Mouse (Mus musculus): Measurements from ENCODE around the gene Lingo2. TPM values are rescaled to one million over a fixed set of nuclear protein-coding genes. Genes with fewer than 3 reads are reported as not detected.

Lingo2 gene
- polyA plus RNA-seq, 1 experiment from 2014 or later: 0.54 TPM

DNA sequence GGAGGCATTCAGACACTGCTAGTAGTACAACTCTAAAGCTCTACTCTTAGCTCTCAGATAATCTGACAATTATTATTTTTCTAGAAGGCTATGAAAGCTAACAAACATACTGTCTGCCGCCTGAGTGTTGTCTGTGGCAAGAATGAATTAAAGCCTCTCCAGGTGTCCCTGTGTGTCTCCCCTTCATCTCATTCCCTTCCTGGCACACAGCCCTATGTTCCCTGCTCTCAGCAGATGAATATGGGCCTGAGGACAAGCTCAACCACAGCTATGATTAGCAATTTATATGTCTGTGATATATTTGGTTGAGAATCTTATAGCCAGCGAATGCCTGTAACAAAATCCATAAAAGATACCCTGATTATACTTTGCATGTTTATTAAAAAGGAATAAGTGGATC is 220.9 kb downstream of the Lingo2 start:
- WGBS: 84% methylated on average over 2 of the region's 2 CpGs
- DNase-seq (ENCODE audit: low spot score): no peak
- no peaks in the 10 kb centered on the region for H3K27me3 ChIP-seq (ENCODE audit: low read depth, poor library complexity, severe bottlenecking)
- H3K9me3 ChIP-seq (replicated peaks): no peaks in the 10 kb centered on the region
- H3K27ac ChIP-seq: no peak overlapping the region
- no peak overlapping the region for H3K4me3 ChIP-seq
- no peaks in the 10 kb centered on the region for H3K4me1 ChIP-seq
- no peaks in the 10 kb centered on the region for H3K36me3 ChIP-seq

DNA sequence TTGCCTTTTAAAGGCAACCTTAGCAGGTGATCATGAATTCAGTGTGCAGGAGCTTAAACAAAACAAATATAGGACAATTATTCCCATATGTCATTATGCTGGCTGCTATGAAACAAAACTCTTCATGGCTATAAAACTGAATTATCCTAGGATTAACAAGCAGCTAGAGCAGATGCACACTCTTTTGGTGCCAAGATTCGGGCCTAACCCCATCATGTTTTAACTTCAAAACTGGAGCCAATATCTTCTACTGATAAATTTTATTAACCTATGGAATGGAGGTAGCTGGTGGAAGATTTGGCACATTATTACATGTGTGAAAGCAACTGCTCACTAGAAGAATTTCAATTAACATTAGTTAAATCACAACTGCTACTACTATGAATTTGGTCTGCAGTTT is 235.1 kb downstream of the Lingo2 start:
- Histone ChIP-seq H3K27ac (no peak overlapping the region), H3K27me3 (ENCODE audit: low read depth, poor library complexity, severe bottlenecking) (no peaks in the 10 kb centered on the region), H3K9me3 (replicated peaks) (no peaks in the 10 kb centered on the region), H3K36me3 (no peaks in the 10 kb centered on the region), H3K4me3 (no peak overlapping the region), H3K4me1 (no peaks in the 10 kb centered on the region)
- WGBS: 93% methylated on average over 1 of the region's 1 CpGs
- DNase-seq (ENCODE audit: low spot score): no peak

- Histone ChIP-seq H3K4me3 (no peak overlapping the region), H3K4me1 (no peaks in the 10 kb centered on the region), H3K27me3 (ENCODE audit: low read depth, poor library complexity, severe bottlenecking) (no peaks in the 10 kb centered on the region), H3K36me3 (no peaks in the 10 kb centered on the region), H3K27ac (no peak overlapping the region), H3K9me3 (replicated peaks) (no peaks in the 10 kb centered on the region)
- DNase-seq (ENCODE audit: low spot score): no peak
- 90% methylated on average over 3 of the region's 3 CpGs for WGBS
Observed at GRCm38 (mm10) chr4:36698888-36699287, 252.7 kb downstream of the Lingo2 start.

DNA sequence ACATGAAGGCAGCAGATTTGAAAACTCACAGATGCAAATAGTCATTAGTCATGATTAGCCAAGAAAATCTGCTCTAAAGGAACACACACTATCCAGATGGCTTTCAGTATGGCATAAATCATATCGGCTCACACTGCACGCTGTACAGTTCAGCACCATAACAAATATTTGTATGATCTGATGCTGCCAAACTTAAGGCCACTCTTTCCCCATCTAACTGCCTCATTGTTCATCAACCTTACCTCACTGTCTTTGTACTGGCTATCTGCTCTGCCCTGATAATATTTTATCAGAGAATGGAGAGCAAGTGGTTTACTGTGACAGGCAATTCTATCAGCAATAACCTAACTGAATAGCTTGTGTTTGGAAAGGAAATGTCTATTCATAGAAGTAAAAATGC is 254.7 kb downstream of the Lingo2 start:
- WGBS: 86% methylated on average over 2 of the region's 2 CpGs
- no peak for DNase-seq (ENCODE audit: low spot score)
- H3K4me1 ChIP-seq: no peaks in the 10 kb centered on the region

DNA sequence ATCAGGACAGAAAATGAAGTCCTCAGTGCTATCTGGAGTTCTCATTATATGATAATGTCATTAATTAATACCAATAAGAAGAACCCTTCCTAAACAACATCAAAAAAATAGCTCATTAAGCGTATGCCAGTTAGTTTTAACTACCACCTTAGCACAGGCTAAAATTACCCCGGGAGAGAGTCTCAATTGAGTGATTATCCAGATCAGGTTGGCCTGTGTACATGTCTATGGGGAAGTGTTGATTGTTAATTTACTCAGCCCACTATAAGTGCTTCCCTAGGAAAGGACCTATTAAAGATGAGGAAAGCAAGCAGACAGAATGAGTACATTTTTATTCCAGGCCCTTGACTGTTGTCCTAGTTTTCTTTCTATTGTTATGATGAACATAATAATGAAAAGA is 291.6 kb downstream of the Lingo2 start:
- no peak for DNase-seq (ENCODE audit: low spot score)
- H3K4me3 ChIP-seq: no peak overlapping the region
- no peaks in the 10 kb centered on the region for H3K36me3 ChIP-seq
- H3K27ac ChIP-seq: no peak overlapping the region
- H3K9me3 ChIP-seq (replicated peaks): no peaks in the 10 kb centered on the region
- no peaks in the 10 kb centered on the region for H3K27me3 ChIP-seq (ENCODE audit: low read depth, poor library complexity, severe bottlenecking)
- no peaks in the 10 kb centered on the region for H3K4me1 ChIP-seq
- WGBS: 86% methylated on average over 2 of the region's 2 CpGs

More for the DNA sequence above, 254.7 kb downstream of the Lingo2 start:
- Histone ChIP-seq H3K27ac (no peak overlapping the region), H3K9me3 (replicated peaks) (no peaks in the 10 kb centered on the region), H3K36me3 (no peaks in the 10 kb centered on the region), H3K27me3 (ENCODE audit: low read depth, poor library complexity, severe bottlenecking) (no peaks in the 10 kb centered on the region), H3K4me3 (no peak overlapping the region)

GRCm38 (mm10) chr4:36647753-36648152 is 303.8 kb downstream of the Lingo2 start:
- Histone ChIP-seq H3K27ac (no peak overlapping the region), H3K36me3 (no peaks in the 10 kb centered on the region), H3K9me3 (replicated peaks) (no peaks in the 10 kb centered on the region), H3K27me3 (ENCODE audit: low read depth, poor library complexity, severe bottlenecking) (no peaks in the 10 kb centered on the region), H3K4me1 (no peaks in the 10 kb centered on the region), H3K4me3 (no peak overlapping the region)
- no peak for DNase-seq (ENCODE audit: low spot score)

GRCm38 (mm10) chr4:36635666-36636065 is 315.9 kb downstream of the Lingo2 start:
- no peaks in the 10 kb centered on the region for H3K36me3 ChIP-seq
- no peak overlapping the region for H3K4me3 ChIP-seq
- H3K4me1 ChIP-seq: no peaks in the 10 kb centered on the region
- WGBS: 92% methylated on average over 2 of the region's 2 CpGs
- no peak for DNase-seq (ENCODE audit: low spot score)
- no peaks in the 10 kb centered on the region for H3K9me3 ChIP-seq (replicated peaks)
- H3K27ac ChIP-seq: no peak overlapping the region
- no peaks in the 10 kb centered on the region for H3K27me3 ChIP-seq (ENCODE audit: low read depth, poor library complexity, severe bottlenecking)

DNA sequence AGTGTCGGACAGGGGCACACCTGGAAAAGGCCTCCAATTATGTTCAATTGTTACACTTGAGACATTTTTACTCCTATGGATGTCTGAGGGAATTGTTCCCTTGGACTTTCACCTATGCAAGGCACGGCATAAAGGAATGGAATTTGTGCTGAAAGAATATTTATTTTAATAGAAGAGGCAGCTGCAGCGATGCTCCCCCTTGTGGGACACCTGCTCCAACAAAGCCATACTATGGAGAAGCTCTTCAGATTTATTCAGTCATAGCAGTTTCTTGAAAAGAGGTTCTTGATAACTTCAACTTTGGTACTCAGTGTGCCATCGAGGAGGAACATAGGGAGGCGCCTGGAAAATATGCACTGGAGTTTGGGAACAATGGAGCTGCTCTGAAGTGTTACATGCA is 374.7 kb downstream of the Lingo2 start:
- H3K36me3 ChIP-seq: no peaks in the 10 kb centered on the region
- no peak overlapping the region for H3K4me3 ChIP-seq
- H3K9me3 ChIP-seq (replicated peaks): no peaks in the 10 kb centered on the region
- DNase-seq (ENCODE audit: low spot score): no peak
- H3K4me1 ChIP-seq: no peaks in the 10 kb centered on the region
- H3K27ac ChIP-seq: no peak overlapping the region
- no peaks in the 10 kb centered on the region for H3K27me3 ChIP-seq (ENCODE audit: low read depth, poor library complexity, severe bottlenecking)
- WGBS: 85% methylated on average over 5 of the region's 5 CpGs

DNA sequence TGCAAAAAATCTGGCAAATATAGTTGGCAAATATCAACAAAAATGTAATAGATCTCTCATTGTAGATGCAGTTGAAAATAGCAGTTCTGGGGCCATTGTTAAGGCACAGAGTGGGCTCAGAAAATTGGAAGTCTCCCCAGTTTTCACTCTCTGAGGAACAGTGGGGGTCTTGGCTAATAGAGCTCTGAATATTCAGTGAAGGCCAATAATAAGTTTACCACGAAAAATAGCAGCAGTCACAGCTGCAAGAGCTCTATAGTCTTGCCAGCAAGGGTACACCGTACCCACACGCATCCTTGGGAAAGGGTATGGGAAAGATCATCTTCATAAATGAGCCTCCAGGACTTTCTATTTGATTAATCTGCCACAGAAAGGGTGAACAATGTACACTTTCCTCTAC is 375.3 kb downstream of the Lingo2 start:
- Histone ChIP-seq H3K27ac (no peak overlapping the region), H3K9me3 (replicated peaks) (no peaks in the 10 kb centered on the region), H3K36me3 (no peaks in the 10 kb centered on the region), H3K27me3 (ENCODE audit: low read depth, poor library complexity, severe bottlenecking) (no peaks in the 10 kb centered on the region), H3K4me1 (no peaks in the 10 kb centered on the region), H3K4me3 (no peak overlapping the region)
- DNase-seq (ENCODE audit: low spot score): no peak
- 83% methylated on average over 3 of the region's 3 CpGs for WGBS

DNA sequence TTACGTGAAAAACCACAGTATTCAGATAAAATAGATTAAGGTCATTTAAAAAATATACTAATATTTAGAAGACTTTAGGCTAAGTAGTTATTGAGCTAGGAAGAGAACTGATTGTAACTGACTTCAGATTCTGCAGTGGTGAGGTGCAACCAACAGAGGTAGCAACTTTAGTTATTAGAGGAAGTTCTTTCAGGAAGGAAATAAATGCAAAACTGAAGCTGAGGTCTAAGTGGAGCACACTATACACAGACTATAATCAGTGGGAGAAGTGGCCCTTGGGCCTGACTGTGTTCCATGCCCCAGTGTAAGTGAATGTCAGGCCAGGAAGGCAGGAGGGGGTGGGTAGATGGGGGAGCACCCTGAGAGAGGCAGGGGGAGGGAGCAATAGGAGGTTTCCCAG is 385.0 kb downstream of the Lingo2 start:
- Histone ChIP-seq H3K27me3 (ENCODE audit: low read depth, poor library complexity, severe bottlenecking) (no peaks in the 10 kb centered on the region), H3K9me3 (replicated peaks) (no peaks in the 10 kb centered on the region), H3K36me3 (no peaks in the 10 kb centered on the region), H3K4me1 (no peaks in the 10 kb centered on the region), H3K27ac (no peak overlapping the region), H3K4me3 (no peak overlapping the region)
- 92% methylated on average over 1 of the region's 1 CpGs for WGBS
- no peak for DNase-seq (ENCODE audit: low spot score)

GRCm38 (mm10) chr4:36560997-36561396 is 390.6 kb downstream of the Lingo2 start:
- no peaks in the 10 kb centered on the region for H3K4me1 ChIP-seq
- no peak overlapping the region for H3K27ac ChIP-seq
- WGBS: 85% methylated on average over 1 of the region's 1 CpGs
- H3K9me3 ChIP-seq (replicated peaks): no peaks in the 10 kb centered on the region
- no peaks in the 10 kb centered on the region for H3K27me3 ChIP-seq (ENCODE audit: low read depth, poor library complexity, severe bottlenecking)
- DNase-seq (ENCODE audit: low spot score): no peak
- no peaks in the 10 kb centered on the region for H3K36me3 ChIP-seq
- no peak overlapping the region for H3K4me3 ChIP-seq

DNA sequence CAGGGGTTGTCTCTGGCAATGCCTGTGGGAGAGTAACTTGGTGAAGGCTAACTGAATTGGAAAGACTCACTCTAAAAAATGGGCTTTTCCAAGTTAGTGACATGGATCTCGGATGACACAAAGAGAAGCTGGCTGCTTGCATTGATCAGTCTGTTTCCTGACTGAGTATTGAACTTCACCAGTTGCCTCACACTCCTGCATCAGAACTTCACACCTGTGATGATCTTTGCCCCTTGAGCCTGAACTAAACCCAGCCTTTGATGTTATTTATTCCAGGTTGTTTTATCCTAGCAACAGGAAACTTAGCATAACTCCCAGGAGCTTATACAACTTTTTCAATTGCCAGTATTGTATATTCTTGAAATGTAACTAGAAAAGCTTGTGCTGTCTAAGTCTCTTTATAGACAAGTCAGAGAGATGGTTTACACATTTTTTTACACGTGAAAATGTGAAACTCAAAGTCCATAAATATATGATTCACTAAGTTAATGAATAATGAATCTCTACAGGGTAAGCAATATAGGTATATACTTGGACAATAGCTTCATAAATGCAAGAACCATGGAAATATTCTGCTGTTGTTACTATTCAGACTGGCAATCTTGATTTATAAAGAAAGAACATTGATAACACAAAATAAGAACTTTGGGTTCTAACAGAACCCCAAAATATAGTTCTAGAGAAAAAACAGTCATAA is 410.7 kb downstream of the Lingo2 start:
- 66% methylated on average over 2 of the region's 2 CpGs for WGBS
- Histone ChIP-seq H3K4me1 (no peaks in the 10 kb centered on the region), H3K36me3 (no peaks in the 10 kb centered on the region), H3K9me3 (replicated peaks) (no peaks in the 10 kb centered on the region), H3K27ac (no peak overlapping the region), H3K4me3 (no peak overlapping the region), H3K27me3 (ENCODE audit: low read depth, poor library complexity, severe bottlenecking) (no peaks in the 10 kb centered on the region)
- no peak for DNase-seq (ENCODE audit: low spot score)

- 92% methylated on average over 2 of the region's 2 CpGs for WGBS
Observed at GRCm38 (mm10) chr4:36533895-36534294, 417.7 kb downstream of the Lingo2 start.

DNA sequence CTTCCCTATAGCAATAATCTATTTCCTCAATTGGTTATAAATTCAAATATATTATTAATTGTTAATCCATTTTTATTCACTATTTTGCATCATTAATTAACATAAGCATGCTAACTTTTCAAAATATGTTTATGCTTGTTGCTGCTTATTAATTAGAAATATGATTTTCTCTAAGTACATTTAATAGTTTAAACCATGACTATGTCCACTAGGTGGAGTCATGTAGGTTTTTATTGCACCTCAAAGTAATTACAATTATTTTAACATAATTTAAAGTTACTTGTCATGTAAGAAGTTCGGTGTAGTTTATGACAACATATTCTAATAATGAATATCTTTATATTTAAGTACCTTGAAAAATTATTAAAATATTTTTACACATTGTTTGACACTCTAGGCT is 461.3 kb downstream of the Lingo2 start:
- no peak for DNase-seq (ENCODE audit: low spot score)
- Histone ChIP-seq H3K4me3 (no peak overlapping the region), H3K36me3 (no peaks in the 10 kb centered on the region), H3K27ac (no peak overlapping the region), H3K27me3 (ENCODE audit: low read depth, poor library complexity, severe bottlenecking) (no peaks in the 10 kb centered on the region), H3K4me1 (no peaks in the 10 kb centered on the region), H3K9me3 (replicated peaks) (no peaks in the 10 kb centered on the region)
- 80% methylated on average over 1 of the region's 1 CpGs for WGBS

More at GRCm38 (mm10) chr4:36533895-36534294, 417.7 kb downstream of the Lingo2 start:
- no peaks in the 10 kb centered on the region for H3K27me3 ChIP-seq (ENCODE audit: low read depth, poor library complexity, severe bottlenecking)
- H3K9me3 ChIP-seq (replicated peaks): no peaks in the 10 kb centered on the region
- no peak for DNase-seq (ENCODE audit: low spot score)
- H3K4me1 ChIP-seq: no peaks in the 10 kb centered on the region
- no peak overlapping the region for H3K27ac ChIP-seq
- no peak overlapping the region for H3K4me3 ChIP-seq
- no peaks in the 10 kb centered on the region for H3K36me3 ChIP-seq

All from limb, embryonic 10.5 days (tissue).